Mouse (Mus musculus) lung, adult 2 months (tissue): ENCODE measurements around the gene Il1r1.

Source experiments
- CTCF ChIP-seq: fragments of 200-500 bp; IDR thresholded peaks from 2 replicates; pipeline ENCODE4 v1.5.1; 2011; ENCODE audit warnings: mild to moderate bottlenecking, low read length, control low read depth; ENCODE audit not compliant: insufficient read depth
- POLR2A ChIP-seq: fragments of 200-500 bp; IDR thresholded peaks from 2 replicates; pipeline ENCODE4 v1.6.1; 2011; ENCODE audit warnings: low read depth, mild to moderate bottlenecking, control low read depth, low read length, borderline replicate concordance; ENCODE audit errors: extremely low read depth

DNA sequence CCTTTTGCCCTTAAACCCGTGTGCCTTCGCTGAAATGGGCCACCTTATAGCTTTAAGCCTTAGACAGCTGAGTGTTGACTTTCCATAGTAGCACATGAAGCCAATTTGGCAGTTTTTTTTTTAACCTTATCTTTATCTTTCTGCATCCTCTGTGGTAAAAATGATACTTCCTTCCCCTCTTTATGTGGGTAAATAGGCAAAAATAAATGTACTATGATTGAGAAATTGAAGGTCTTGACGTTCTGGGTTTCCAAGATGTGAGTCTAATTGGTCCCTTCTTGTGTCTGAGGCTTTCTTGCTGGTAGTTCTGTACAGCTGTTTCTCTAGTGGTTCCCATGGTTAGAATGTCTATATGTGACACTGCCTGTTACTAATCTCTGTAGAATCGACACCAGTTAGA is 46.2 kb downstream of the Il1r1 start:
- TF ChIP-seq CTCF (no peak), POLR2A (no peak)
